Mouse (Mus musculus): ENCODE measurements around the gene Nectin4.
A peak's percentile ranks its signal among the peaks of the same experiment; 100 is the strongest.
"Not testable (repeated sequence)": the region's sequence is repeated elsewhere in the genome, so short reads cannot be mapped to it uniquely, and the experiment has no call there.

Gene Nectin4

GRCm38 (mm10) chr1:171369845-171370556 is at the start of gene Nectin4:
Gene Nectin4, plus strand, starts transcription at chr1:171370099.
- DNase-seq (ENCODE audit: low read depth), result no peak

DNA sequence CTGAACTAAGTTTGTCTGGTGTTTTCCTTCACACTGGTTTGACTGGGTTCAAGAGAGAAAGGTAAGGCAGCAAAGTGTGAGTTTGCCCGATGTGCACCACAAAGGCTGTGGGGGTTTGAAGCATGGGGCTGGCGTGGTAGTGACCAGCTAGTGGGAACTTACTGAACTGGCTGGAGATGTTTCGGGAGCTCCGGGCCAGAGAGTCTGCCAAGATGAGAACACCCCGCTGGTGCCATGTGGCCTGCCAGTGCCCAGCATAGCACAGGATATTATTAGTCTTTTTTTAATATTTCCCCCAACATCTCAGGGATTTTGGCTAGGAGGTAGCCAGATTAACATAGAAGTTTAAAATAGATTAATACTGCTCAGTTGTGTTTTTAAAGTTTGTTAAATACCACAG is 49.7 kb upstream of the Nectin4 start:
- DNase-seq (ENCODE audit: low read depth), result no peak

DNA sequence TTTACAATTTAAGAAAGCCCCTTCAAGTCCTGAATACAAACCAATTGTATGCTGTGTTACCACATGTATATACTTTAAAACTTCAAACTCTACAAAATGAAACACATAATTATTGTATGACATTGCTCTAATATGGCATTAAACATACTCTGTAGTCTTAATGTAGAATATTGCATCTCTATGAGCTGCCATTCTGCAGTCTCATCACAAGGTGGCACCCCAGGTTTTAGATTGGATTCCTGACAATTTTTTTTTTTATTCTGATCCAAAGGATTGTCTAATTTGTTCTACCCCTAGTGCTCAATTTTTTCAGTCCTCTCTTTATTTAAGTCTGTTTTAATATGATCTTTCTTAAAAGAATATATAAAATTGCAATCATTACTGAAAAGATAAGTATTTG is 48.5 kb upstream of the Nectin4 start:
- no peak for DNase-seq (ENCODE audit: low read depth)

- DNase-seq (ENCODE audit: low read depth), result no peak
These were observed 47.9 kb upstream of the Nectin4 start for GRCm38 (mm10) chr1:171322012-171322411.

DNA sequence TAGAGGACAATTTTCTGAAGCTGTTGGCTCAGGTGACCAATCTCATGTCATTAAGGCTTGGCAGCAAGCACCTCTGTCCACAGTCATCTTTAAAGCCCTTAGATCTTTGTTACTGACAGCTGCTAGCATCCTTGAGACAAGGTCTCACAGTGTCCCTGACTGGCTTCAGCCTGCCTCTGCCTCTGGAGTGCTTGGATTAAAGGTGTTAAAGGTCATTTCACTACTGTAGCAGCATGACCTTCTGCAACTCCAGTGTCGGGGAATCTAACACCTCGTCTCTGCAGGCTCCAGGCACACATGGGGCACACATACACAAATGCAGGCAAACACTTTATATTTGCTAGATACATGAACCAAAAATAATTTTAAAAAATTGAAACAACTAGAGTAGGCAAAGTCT is 44.3 kb upstream of the Nectin4 start:
- DNase-seq (ENCODE audit: low read depth), result no peak

DNA sequence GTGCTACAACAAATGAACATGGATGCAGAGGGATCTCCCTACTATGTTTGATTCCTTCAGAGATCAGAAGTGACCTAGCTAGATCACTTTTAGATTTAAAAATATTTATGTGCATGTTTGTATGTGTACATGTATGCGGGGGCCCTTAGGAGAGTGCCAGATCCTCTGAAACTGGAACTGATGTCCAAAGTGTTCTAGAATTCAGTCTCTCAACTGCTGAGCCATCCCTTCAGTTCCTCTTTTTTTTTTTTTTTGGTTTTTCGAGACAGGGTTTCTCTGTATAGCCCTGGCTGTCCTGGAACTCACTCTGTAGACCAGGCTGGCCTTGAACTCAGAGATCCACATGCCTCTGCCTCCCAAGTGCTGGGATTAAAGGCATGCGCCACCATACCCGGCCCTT is 43.3 kb upstream of the Nectin4 start:
- not testable (repeated sequence) for DNase-seq (ENCODE audit: low read depth)

- no peak for DNase-seq (ENCODE audit: low read depth)
These were observed 41.7 kb upstream of the Nectin4 start for GRCm38 (mm10) chr1:171328244-171328643.

DNA sequence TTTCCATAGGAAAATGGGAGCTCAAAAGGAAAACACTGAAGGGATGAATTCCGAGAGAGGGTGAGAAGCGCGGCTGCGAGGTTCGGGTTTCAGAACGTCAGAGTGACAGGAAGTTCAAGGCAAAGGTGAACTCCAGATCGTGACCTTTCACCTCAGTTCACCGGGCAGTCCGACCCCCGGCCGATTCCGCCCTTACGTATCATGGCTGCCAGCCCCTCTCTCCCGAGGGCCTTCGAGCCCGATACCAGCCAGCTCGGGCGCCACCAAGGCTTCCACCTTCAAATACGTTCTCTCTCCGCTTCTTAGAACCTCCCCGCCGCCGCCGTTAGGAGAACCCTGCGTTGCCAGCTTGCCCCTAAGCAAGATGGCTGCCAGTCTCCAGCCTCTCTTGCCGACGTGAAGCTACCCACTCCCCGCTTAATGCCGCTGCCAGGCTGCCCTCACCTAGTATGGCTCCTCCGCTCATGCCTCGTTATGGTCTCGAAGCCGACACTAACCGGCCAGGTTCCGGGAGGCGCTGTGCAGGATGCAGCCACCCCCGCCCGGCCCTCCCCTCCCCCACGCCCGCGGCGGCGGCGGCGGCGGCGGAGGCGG is 41.0 kb upstream of the Nectin4 start, which contains the start of gene Dedd:
Gene Dedd, plus strand, starts transcription at position 307 of the 594 bp plus-strand sequence.
- peak; percentile 76 for DNase-seq (ENCODE audit: low read depth)

DNA sequence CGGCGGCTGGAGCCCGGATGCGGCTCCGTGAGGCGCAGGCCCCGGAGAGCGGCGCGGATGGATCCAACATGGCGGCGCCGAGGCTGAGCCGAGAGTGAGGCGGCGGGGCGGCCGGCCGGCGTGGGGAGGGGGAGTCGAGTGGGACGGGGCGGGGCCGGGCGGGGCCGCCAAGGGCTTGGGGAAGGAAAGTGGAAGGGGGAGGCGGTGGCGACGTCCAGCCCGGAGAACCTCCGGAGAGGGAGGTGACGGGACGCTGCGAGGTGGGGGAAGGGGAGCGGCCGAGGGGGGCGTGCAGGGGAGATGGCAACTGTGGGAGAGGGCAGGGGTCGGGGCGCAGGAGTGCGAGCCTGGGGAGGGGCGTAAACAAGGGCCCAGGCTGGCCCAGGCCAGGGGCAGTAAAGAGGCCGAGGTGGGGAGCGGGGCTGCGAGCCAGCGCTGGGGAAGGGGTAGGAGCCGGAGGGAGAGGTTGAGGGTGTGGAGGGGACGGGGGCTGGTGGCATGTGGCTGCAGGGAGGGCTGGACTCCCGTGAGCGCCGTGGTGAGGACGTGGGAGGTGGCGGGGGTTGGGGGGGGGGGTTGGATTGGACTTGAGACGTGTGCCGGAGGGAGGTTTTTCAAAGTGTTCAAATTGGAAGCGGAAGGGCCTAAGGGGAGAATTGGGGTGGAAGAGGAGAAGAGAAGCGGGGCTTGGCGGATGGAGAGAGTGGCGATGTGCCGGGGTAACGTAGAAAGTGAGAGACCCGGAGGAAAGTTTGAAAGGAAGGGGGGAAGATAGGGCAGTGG is 40.3 kb upstream of the Nectin4 start:
- no peak for DNase-seq (ENCODE audit: low read depth)

- no peak for DNase-seq (ENCODE audit: low read depth)
These were observed 39.7 kb upstream of the Nectin4 start for GRCm38 (mm10) chr1:171330216-171330560.

DNA sequence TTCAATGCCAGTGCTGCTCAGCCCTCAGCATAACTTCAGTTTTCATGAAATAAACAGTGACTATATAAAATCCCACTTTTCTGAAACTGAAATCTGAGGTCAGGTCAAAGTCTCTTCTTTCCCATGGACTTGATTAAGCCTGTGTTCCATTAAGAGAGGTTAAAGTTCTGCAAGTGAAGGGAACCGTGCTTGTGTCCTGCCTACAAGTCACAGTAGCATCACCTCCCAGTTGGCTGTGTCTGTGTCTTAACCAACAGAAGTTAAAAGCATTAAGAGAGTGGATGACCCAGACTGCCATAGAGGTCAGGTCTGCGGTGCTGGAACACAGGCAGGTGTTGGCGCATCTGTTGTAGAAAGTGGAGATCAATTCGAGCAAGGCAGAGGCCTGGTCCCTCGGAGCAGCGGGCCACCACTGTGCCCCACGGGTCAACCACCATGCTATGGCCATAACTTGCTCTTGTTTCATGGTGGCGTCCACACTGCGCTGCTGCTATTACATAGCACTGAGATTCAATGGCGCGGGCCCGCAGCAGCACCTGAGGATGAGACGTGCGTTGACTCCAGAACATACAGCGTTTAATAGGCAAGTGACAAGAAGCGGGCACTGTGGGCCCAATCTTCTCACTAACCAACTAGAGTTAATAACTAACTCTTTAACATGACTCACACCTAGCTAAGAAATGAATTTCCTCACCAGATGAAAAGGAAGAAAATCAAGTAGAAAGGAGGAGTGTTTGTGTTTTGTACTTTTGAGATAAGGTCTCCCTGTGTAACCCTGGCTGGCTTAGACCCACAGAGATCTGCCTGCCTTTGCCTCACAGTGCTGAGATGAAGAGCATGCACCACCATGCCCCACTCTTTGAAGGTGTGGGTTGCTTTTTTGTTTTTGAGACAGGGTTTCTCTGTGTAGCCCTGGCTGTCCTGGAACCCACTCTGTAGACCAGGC is 27.4 kb upstream of the Nectin4 start:
- DNase-seq (ENCODE audit: low read depth), result no peak

- no peak for DNase-seq (ENCODE audit: low read depth)
These were observed 25.8 kb upstream of the Nectin4 start for GRCm38 (mm10) chr1:171343922-171344677.

DNA sequence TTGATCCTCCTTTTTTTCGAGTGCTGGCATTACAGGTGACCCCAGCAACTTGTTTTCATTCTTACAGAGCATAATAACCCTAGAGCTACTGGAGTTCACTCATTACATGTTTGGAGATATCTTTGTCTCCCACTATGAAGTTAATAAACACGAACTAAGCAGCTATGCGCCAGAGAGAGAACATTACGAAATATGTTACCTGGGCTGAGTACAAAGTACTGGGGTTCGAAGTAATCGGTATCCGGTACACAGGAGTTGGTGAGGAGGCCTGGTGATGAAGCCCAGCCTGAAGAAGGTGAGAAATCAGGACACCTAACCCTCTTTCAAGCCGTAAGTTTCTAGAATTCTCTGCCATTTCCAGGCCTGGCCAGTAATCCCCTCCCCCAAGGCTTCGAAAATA is 25.2 kb upstream of the Nectin4 start:
- DNase-seq (ENCODE audit: low read depth), result no peak

GRCm38 (mm10) chr1:171345225-171346094 is 24.4 kb upstream of the Nectin4 start, which contains the start of the genes Nit1 and Pfdn2:
Gene Nit1, minus strand, starts transcription at chr1:171345646.
Gene Pfdn2, plus strand, starts transcription at chr1:171345670.
- peak; percentile 87 for DNase-seq (ENCODE audit: low read depth)

DNA sequence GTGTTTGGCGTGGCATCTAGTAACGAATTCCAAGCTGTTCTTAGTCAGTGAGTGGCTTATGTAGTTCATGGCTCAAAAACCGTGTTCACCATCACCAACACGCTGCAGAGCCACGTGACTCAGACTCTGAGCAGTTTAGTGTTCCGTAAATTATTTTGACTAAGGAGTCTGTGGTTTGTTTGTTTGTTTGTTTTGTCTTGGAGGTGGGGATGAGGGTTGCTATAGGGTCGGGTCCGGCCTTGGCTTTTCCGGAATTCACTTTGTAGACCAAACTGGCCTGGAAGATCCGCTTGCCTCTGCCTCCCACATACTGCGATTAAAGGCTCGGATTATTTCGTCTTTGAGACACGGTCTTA is 23.8 kb upstream of the Nectin4 start:
- no peak for DNase-seq (ENCODE audit: low read depth)

DNA sequence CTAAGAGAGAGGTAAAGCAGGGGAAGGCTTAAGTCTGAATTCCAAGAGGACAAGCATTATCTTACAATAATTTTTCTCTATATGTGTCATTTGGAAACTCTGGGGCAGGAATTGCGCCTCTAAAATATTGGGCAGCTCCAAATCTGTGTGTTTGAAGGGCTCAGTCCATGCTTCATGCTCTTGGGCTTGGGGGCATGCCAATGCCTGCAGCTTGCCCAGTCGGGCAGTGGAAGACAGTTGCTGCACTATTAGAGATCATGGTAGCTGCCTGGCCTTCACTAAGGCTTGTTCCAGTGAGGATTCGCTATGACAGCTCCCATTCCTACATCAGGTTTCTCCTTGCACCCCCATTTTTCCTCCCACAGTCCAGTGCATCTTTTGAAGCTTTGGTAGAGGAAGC is 21.2 kb upstream of the Nectin4 start:
- no peak for DNase-seq (ENCODE audit: low read depth)

- DNase-seq (ENCODE audit: low read depth), result no peak
These were observed 20.7 kb upstream of the Nectin4 start for GRCm38 (mm10) chr1:171349210-171349609.

DNA sequence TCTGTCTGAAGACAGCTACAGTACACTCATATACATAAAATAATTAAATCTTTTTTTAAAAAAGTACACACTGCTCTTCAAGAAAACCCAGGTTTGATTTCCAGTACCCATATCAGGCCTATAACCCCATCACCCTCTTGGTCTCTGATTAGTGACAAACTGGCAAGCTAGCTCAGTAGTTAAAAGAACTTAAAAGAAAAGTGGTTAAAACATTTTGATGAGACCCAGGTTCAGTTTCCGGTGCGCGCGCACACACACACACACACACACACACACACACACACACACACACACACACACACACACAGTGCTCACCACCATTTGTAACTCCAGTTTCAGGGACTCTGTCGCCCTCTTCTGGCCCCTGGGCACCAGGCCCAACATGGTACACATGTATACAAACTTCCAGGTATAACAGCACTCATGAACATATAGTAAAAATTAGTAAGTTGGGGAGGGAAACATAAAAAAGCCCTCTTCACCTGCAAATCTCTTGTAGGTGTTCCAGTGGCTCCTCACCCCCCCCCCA is 14.0 kb upstream of the Nectin4 start:
- DNase-seq (ENCODE audit: low read depth), result no peak

DNA sequence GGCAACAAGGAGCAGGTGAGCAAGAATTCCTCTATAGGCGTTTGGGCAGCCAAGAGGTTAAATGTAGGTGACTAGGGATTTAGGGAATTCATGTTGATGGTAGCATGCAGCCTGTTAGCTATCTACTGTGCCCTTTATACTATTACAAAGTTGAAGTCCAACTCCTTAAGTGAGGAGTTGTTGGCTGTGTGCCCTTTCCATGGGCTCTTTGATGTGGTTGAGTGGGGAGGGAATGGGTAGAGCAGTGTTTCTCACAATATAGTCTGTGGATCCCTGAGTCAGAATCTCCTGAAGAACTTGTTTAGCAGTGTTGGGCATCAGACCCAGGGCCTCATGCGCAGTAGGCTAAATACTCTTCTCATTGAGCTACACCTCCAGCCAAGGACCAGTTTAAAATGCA is 13.1 kb upstream of the Nectin4 start:
- no peak for DNase-seq (ENCODE audit: low read depth)

DNA sequence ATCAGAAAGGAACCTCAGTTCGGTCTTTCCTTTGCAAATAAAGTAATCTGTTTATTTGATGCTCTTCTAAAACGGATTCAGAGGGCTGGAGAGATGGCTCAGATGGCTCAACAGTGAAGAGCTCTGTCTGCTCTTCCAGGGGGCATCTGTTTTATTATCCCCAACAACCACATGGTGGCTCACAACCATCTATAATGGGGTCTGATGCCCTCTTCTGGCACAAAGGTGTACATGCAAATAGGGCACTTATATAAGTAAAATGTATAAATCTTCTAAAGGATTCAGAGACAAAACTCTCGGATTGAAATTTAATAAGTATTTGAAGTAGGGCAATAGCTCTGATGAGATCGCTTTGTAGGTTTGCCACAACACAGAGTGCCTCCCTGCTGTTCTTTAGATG is 11.5 kb upstream of the Nectin4 start:
- no peak for DNase-seq (ENCODE audit: low read depth)
